Mouse (Mus musculus) c-Kit-positive CD71-positive TER-119-positive erythroid progenitor cells, embryonic 14.5 days (primary cell): ENCODE results near the gene Ttc9b.
"Not testable (repeated sequence)": the region's sequence is repeated elsewhere in the genome, so short reads cannot be mapped to it uniquely, and the experiment has no call there.

Source experiments
- DNase-seq: peaks from one replicate; pipeline ENCODE4 v3.0.0-alpha.2; 2013; ENCODE audit warnings: low spot score

Gene Ttc9b

GRCm38 (mm10) chr7:27635094-27635493 is 18.6 kb upstream of the Ttc9b start:
- DNase-seq = not testable (repeated sequence)

DNA sequence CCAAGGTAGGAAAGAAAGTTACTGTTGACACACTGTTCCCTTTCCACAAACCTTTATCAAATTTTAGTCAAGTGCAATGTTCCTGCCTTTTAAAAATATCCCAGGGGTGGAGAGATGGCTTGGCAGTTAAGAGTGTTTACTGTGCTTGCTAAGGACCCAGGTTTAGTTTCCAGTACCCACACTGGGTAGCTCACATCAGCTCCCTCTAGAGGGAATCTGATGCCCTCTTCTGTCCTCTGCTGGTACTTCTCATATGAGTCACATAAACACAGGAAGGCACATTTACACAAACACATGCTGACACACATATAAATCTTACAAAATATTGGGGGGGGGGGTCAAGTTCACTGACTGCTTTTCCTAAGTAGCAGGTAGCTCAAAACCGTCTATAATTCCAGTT is 9.2 kb upstream of the Ttc9b start:
- no peak for DNase-seq

DNA sequence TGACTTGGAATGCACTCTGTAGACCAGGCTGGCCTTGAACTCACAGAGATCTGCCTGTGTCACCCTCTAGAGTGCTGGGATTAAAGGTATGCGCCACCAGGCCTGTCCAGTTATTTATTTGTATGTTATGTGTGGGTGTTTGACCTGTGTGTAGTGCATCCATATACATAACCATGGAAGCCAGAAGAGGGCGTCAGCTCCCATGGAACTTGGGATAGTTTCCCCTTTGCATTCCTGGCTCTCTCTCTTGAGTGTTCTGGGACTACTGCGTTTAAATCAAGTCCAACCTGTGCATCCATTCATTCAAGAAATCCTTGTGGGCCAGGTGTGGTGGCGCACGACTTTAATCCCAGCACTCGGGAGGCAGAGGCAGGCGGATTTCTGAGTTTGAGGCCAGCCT is 7.2 kb upstream of the Ttc9b start:
- DNase-seq = no peak

GRCm38 (mm10) chr7:27647281-27648002 is 6.3 kb upstream of the Ttc9b start:
- no peak for DNase-seq

DNA sequence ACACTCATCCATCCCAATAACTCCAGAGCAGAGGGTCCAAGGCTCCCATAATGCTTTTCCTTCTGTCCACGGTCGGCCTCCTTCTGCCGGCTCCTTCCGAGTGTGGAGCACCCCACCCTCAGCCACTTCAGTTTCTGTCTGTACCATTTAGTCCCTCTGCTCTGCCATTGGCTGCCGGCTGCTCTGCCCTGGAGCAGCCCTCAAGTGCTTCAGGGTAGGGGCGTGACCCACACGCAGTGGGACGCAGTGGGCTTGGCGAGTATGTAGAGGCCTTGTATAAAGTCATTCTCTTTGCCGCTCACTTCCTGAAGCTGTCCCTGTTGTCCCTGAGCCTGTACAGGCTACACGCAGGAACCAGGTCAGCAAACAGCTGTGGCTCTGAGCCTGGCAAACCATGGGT is 4.0 kb upstream of the Ttc9b start:
- no peak for DNase-seq

DNA sequence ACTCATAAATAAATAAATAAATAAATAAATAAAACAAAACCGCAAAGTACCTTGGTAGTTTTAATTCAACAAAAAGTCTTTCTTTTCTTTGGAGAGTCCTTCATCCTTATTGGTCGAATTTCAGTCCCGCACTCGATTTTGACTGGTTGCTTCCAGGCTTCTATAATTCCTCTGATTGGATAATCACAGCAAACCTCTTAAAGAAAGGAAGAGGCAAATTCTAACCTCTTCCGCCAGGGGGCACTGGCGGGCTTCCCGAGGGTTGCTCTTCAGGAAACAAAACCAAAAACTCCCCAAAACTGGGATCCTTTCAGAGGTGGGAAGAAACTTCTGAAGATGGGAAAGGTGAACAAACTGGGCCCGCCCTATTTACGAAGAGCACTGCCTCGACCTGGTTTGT is 2.8 kb upstream of the Ttc9b start:
- DNase-seq = peak; percentile 86

- peak; percentile 61 for DNase-seq
Measured at GRCm38 (mm10) chr7:27654607-27655276, 1.0 kb downstream of the Ttc9b start.

DNA sequence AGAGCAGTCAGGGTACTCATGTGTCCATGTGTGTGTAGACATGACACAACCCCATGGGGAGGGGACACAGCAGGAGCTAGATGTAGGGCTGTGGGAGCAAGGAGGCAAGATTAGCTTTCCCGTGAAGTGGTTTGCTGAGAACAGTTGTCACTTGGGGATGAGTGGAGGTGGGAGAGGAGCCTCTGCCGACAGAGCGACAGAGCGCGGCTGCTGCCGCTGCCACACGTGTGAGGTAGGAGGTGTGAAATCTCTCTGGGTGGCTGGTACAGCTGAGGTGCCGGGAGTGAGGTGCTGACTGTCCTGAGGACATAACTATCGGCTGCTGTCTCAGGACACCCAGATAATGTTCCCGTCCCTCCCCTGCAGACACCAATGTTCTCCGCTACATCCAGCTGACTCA is 1.8 kb downstream of the Ttc9b start:
- DNase-seq = no peak

- no peak for DNase-seq
Measured at GRCm38 (mm10) chr7:27656600-27656999, 2.9 kb downstream of the Ttc9b start.

DNA sequence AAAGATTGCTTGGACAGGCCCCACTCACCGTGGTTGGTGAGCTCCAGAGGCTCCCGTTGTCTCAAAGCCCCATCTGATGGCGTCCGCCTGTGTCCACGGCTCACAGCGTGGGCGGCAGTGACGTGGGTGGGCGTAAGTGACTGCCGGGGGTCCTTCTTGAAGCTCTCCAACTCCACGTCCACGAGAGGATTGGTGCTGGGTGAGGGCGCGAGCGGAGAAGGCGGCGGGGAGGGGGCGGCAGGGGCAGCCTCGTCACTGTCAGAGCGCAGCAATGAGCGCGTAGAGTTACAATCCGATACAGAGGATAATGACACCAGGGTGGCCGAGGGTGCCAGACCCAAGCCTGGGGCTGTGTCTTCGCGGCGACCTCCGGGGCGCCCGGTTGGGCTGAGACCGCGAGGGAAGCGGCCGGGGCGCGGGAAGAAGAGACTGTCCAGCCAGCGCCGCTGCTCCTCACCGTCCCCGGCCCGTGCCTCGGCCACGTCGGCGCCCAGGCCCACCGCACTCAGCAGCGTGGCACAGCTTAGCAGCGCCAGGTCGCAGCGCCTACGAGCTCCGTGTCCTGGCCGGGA is 4.2 kb downstream of the Ttc9b start:
- DNase-seq = no peak

GRCm38 (mm10) chr7:27658712-27659663 is 5.3 kb downstream of the Ttc9b start:
- DNase-seq = peak; percentile 50

- DNase-seq = no peak
Measured at GRCm38 (mm10) chr7:27662038-27662437, 8.3 kb downstream of the Ttc9b start.

- no peak for DNase-seq
Measured at GRCm38 (mm10) chr7:27673064-27673574, 19.4 kb downstream of the Ttc9b start.

GRCm38 (mm10) chr7:27673575-27674131 is 19.9 kb downstream of the Ttc9b start:
- no peak for DNase-seq

GRCm38 (mm10) chr7:27674195-27674521 is 20.4 kb downstream of the Ttc9b start:
- DNase-seq = no peak

DNA sequence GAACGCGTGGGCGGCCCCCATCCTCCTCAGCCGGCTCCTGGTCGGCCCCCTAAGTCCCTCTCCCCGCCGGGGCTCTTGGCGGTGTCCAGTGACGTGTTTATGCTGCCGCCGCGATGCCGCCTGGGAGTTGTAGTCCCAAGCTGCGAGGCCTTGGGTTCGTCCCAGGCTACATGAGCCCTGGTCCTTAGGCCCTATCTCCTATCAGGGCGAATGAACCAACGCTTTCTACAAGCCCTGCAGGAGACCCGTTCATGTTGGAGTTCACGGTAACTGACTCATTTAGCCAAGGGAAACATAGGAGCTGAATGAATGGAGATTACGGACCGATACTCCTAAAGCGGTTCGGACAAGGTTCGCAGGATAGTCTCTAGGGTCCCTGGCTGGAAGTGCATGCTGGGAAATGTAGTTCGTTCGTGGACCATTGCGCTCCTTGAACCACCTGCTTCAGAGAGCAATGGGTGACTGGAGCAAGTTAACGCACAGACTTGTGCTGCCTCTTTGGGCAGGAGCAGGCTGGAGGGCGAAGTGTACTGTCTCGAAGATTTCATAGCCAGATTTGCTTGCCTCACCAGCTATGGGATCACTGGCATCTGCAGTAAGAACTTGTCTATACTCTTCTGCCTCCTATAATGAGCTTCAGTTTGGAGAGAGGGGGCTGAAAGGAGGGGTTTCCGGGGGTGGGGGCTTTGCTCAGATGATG is 21.0 kb downstream of the Ttc9b start, which contains the start of gene Map3k10:
Gene Map3k10 (minus strand): TSS at position 77 of the 700 bp plus-strand sequence.
- DNase-seq = peak; percentile 87

GRCm38 (mm10) chr7:27675222-27675612 is 21.5 kb downstream of the Ttc9b start:
- no peak for DNase-seq

DNA sequence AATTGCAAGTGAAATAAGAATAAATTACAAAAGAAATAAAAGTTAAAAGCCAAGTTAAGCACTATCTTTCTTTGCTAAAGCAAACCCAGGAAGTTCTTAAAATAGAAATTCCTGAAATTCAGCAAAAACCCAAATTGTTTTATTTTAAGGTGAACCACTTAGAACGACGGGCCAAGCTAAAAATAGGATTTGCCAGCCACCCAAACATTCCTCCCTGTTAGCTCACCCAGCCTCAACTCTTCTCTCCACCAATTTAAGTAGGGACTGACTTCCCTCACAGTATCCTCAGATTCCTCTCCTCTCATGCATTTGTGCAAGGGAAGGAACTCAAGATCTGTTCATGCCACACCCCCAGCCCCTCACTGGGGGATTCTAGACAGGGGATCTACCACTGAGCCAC is 29.5 kb downstream of the Ttc9b start:
- DNase-seq = no peak

DNA sequence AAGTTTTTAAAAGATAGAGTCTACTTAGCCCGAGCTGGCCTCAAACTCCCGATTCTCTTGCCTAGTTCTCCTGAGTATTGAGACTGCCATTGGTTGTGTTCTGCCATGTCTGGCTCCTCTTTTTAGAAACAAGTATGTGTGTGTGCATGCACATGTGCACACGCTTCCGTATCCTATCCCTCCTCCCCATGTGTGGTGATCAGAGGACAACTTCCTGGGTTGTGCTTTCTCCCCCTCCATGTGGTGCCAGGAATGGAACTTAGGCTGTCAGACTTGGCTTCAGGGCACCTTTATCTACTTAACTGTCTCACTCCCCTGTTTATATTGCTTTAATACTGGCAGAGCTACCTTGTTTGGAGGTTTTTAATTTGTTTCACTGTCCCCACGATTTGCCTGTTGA is 31.5 kb downstream of the Ttc9b start:
- DNase-seq = no peak

DNA sequence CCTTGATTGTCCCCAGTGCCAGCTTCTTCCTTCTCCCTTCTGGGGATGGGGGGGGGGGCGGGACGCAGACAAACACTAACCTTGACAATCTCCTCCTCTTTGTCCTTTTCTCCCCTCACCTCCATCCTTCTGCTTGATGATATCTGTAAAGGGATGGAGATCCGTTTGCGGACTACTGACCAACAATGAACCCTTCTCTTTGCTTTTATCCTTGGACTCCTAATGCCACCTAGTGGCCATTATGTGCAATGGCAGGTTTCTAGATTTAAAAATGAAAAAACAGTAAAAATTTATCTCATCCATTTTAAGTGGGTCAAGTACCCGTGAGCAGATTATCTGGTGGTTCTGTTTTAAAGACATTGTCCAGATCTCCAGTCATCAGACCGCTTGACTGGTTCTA is 32.0 kb downstream of the Ttc9b start:
- peak; percentile 37 for DNase-seq

- DNase-seq = no peak
Measured at GRCm38 (mm10) chr7:27687043-27687442, 33.3 kb downstream of the Ttc9b start.
